Mouse (Mus musculus) left cerebral cortex, postnatal 36 days (tissue): ENCODE measurements around the gene Tbcb. TPM values are rescaled to one million over a fixed set of nuclear protein-coding genes. Genes with fewer than 3 reads are reported as not detected.
A peak's percentile ranks its signal among the peaks of the same experiment; 100 is the strongest.
"Not testable (repeated sequence)": the region's sequence is repeated elsewhere in the genome, so short reads cannot be mapped to it uniquely, and the experiment has no call there.

Experiments used
- DNase-seq, 2 experiments: peaks; one replicate each; pipeline ENCODE4 v3.0.0; 2021 to 2022; ENCODE audit warnings: low spot score in 2 of 2, mixed read lengths in 1 of 2
- intact Hi-C: fragments of 180-260 bp; cut with DNase I; formaldehyde crosslinking; loops from one replicate; pipeline ENCODE4 v1.15.1; 2025
- total RNA-seq, 2 experiments: library from RNA; stranded (reverse); gene quantifications; 2 replicates each; pipeline ENCODE4 v1.2.3; 2021

Gene Tbcb
- total RNA-seq, 2 experiments from 2014 or later: 135 to 142 TPM

DNA sequence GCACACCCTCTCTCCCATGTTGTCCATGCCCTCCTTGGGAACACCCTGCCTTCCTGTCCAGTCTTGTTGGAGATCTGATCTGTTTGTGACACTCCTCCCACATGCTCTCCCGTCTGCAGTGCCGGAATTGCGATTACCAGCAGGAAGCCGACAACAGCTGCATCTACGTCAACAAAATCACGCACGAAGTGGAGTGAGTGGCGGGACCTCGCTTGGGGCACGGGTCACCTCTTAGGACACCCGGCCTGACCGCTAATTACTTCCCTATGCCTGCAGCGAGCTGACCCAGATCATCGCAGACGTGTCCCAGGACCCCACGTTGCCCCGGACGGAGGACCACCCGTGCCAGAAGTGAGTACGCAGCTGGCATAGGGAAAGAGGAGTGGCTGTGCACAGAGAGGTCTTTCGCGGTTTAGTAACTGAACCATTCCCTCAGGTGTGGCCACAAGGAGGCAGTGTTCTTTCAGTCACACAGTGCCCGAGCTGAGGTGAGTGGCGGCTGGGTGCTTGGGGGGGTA, 618 bp upstream of the Tbcb start:
- DNase-seq: peak in 1 of 2 experiments; percentile 18
- intact Hi-C loops: loop anchor here (5.0 kb wide), 1 partner anchor 50 kb away; the partner anchor contains the start of genes Thap8 and Wdr62

DNA sequence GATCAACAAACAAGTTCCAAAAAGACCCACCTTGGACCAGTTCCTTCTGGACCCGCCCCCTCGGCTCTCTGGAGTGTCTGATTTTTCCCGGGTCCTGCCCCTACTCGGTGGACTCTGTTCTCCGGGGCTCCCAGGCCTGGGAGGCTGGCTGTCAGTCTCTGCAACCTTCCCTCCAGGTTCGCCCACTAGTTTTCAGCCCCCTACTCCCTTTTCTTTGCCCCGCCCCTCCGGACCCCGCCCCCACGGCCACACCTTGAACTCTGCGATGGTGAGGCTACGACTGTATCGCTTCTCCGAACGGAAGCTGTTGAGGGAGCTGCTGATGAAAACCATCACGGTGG, 774 bp downstream of the Tbcb start:
- DNase-seq: no peak
- intact Hi-C loops: loop anchor here (5.0 kb wide), 1 partner anchor 51 kb away; the partner anchor contains the start of genes Thap8 and Wdr62

GRCm38 (mm10) chr7:30224206-30224605, 7.9 kb downstream of the Tbcb start:
- intact Hi-C loops: no loop called here
- DNase-seq: no peak

DNA sequence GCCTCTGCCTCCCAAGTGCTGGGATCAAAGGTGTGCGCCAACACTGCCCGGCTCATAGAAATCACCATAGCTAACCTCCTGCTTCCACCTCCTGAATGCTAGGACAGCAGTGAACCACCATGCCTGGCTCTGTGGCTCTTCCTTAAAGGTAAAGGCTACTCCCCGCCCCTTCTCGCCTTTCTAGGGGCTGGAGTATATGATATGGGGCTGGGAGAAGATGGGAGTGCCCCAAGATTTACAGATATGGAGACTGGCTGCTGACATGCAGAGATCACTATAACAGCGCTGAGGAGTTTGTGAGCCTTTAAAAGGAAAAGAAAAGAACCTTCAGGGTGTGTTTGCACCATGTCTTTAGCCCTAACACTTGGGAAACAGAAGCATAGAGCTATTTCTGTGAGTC, 9.9 kb downstream of the Tbcb start:
- DNase-seq: no peak
- intact Hi-C loops: no loop called here

GRCm38 (mm10) chr7:30221433-30221832, 10.6 kb downstream of the Tbcb start:
- no peak for DNase-seq
- intact Hi-C loops: no loop called here

GRCm38 (mm10) chr7:30220008-30220356, 12.1 kb downstream of the Tbcb start:
- DNase-seq: no peak
- intact Hi-C loops: no loop called here

DNA sequence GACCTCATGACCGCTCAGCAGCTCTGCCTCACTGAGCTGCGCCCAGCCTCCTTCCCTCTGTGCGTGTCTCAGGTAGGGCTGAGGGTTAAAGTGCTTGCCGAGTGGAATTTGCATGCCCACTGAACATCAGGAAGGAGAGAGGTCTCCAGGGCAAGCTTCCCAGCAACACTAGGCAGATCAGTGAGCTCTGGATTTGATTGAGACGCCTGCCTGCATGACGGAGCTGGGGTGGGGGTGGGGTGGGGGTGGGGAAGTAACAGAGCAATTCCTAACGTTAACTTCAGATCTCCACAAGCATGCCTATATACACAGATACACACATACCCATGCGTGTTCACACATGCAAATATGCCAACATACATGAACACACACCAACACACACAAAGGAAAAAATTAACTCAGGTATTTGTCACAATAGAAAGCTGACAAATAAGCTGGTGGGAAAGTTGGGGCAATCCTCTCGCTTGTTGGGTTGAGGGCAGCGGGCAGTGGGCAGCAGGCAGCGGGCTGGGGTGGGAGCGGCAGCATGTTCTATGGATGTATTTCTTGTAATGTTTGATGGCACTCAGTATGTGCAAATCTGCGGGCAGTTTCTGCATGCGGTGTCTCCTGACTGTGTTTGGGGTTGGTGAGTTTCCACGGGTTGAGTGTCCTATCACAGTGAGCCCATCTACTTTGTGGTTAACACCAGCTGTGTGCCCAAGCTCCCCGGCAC, 12.6 kb downstream of the Tbcb start:
- intact Hi-C loops: no loop called here
- peak; percentile 23 to 26 for DNase-seq

DNA sequence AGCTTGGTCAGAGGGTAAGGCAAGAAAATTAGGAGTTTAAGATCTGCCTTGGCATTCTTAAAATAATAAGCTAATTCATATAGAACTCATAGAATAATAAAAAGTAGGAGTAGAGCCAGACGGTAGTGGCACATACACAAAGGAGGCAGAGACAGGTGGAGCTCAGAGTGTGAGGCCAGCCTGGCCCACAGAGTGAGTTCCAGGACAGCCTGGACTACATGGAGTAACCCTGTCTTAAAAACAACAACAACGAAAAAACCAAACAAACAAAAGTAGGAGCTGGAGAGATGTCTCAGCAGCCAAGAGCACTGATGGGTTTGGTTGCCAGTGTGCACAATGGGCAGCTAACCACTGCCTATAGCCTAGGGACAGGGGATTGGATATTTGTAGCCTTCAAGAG, 14.8 kb downstream of the Tbcb start:
- DNase-seq: no peak
- intact Hi-C loops: loop anchor here (2.0 kb wide), 1 partner anchor 36 kb away; no protein-coding TSS in a partner anchor

DNA sequence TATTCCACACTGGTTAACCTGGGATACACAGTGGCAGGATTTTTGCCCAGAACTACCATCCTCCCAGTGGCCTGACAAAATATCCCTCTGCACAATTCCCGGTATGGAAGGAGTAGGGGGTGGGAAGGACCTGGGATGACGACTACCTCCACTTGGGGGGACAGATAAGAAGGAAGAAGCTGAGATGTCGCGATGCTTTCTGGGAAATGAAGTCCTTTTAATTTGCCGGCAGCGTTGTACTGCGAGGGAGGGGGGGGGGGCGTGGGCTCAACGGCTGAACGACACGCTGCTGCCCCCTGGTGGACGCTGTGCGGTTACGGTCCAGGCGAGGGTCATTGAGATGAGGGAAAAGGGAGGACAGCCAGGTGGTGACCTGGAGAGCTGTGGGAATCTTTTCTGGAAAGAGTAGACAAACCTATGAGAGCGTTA, 15.3 kb downstream of the Tbcb start:
- intact Hi-C loops: loop anchor here (2.0 kb wide), 1 partner anchor 36 kb away; no protein-coding TSS in a partner anchor
- peak; percentile 56 to 58 for DNase-seq

GRCm38 (mm10) chr7:30215875-30216274, 16.2 kb downstream of the Tbcb start:
- no peak for DNase-seq
- intact Hi-C loops: loop anchor here (2.0 kb wide), 1 partner anchor 35 kb away; no protein-coding TSS in a partner anchor

GRCm38 (mm10) chr7:30213881-30214280, 18.2 kb downstream of the Tbcb start:
- DNase-seq: no peak
- intact Hi-C loops: no loop called here

- DNase-seq: no peak
- intact Hi-C loops: no loop called here
Measured at GRCm38 (mm10) chr7:30211025-30211424, 21.0 kb downstream of the Tbcb start.

GRCm38 (mm10) chr7:30206364-30206763, 25.7 kb downstream of the Tbcb start:
- not testable (repeated sequence) for DNase-seq
- intact Hi-C loops: loop anchor here (10.0 kb wide), 1 partner anchor 192 kb away; no protein-coding TSS in a partner anchor

- intact Hi-C loops: loop anchor here (2.0 to 10.0 kb wide), 2 partner anchors 25 to 191 kb away; no protein-coding TSS in a partner anchor
- DNase-seq: no peak
Measured at GRCm38 (mm10) chr7:30205383-30205782, 26.7 kb downstream of the Tbcb start.

DNA sequence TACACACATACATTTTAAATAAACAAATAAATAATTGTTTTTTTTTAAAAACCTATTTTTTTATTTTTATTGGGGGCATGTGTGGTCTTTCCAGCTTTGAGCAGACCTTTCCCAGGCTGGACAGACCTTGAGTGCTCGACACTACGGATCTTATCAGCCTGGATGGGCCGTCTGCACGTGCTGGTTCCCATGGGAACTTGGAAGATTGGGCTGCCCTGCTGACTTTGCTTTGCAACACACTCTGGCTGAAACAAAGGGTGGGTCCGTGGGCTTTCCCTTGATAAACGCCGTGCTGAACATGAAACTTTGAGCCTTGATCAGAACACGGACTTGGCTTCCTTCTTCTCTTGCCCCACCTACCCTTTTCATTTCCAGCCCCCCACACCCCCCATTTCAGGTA, 27.7 kb downstream of the Tbcb start:
- DNase-seq: no peak
- intact Hi-C loops: loop anchor here (2.0 to 10.0 kb wide), 2 partner anchors 24 to 190 kb away; no protein-coding TSS in a partner anchor

GRCm38 (mm10) chr7:30202895-30203690, 29.0 kb downstream of the Tbcb start:
- DNase-seq: no peak
- intact Hi-C loops: loop anchor here (10.0 kb wide), 1 partner anchor 188 kb away; no protein-coding TSS in a partner anchor

- not testable (repeated sequence) for DNase-seq
- intact Hi-C loops: loop anchor here (10.0 kb wide), 1 partner anchor 186 kb away; no protein-coding TSS in a partner anchor
Measured at GRCm38 (mm10) chr7:30200661-30201060, 31.4 kb downstream of the Tbcb start.

DNA sequence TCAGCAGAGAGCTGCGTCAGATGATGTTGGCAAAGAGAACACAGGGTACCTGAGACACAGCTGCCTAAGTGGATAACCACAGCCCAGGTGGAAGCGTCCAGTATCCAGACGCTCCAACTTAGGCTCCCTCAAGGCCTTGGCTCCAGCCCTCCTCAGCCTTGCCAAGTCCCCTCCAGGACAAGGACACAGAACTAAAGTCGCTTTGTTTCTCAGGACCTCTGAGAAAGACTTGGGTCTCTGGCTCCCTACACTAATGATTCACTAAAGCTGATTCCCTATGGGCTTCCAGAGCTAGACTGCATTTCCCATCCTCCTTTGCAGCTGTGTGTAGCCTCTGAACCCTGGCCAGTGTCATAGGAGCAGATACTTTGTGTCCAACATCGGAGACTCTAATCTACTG, 31.9 kb downstream of the Tbcb start:
- intact Hi-C loops: loop anchor here (10.0 kb wide), 1 partner anchor 185 kb away; no protein-coding TSS in a partner anchor
- DNase-seq: no peak

DNA sequence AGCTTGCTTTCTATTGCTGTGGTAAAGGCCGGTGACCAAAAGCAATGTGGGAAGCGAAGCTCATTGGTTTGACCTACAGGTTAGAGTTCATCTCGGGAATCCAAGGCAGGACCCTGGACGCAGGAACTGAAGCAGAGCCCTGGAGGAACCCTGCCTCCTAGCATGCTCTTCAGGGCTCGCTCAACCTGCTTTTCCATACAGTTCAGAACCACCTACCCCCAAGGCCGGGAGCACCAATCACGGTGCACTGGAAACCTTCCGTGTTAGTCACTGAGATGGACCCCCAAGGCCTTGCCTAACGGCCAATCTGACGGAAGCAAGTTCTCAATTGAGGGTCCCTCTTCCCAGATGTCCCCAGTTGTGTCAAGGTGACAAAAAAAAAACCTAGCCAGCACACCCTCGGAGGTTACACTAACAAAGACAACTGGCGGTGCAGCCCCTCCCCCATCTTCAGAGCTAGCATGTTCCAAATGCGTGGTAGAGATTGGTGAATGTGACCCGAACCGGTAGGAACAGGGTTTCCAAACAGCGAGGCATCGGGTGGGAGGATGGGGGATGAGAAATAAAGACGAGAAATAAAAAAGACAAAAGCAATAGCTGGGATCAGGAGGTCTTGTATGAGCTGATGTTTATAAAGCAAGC, 32.5 kb downstream of the Tbcb start:
- intact Hi-C loops: loop anchor here (10.0 kb wide), 1 partner anchor 185 kb away; no protein-coding TSS in a partner anchor
- no peak for DNase-seq
